Mouse (Mus musculus) kidney, embryonic 15.5 days (tissue): ENCODE data around the gene Psmd3. TPM values are rescaled to one million over a fixed set of nuclear protein-coding genes. Genes with fewer than 3 reads are reported as not detected.
A peak's percentile ranks its signal among the peaks of the same experiment; 100 is the strongest.

Experiments used
- ATAC-seq: fragments of 200-750 bp; cut with Nextera tagmentation; replicated peaks from 2 replicates; pipeline ENCODE4 v1.8.0; 2017; ENCODE audit warnings: moderate TSS enrichment; ENCODE audit not compliant: low FRiP score
- H3K27ac ChIP-seq: fragments of 300-500 bp; sonication (generic); 2 replicates; pipeline ENCODE4 v1.5.1; 2015; ENCODE audit warnings: mild to moderate bottlenecking, inconsistent platforms
- H3K27me3 ChIP-seq: fragments of 300-500 bp; sonication (generic); 2 replicates; pipeline ENCODE4 v1.6.1; 2015; ENCODE audit warnings: inconsistent platforms
- H3K36me3 ChIP-seq: fragments of 300-500 bp; sonication (generic); 2 replicates; pipeline ENCODE4 v1.6.1; 2015; ENCODE audit warnings: inconsistent platforms
- H3K4me1 ChIP-seq: fragments of 300-500 bp; sonication (generic); 2 replicates; pipeline ENCODE4 v1.6.1; 2015; ENCODE audit warnings: inconsistent platforms
- H3K4me2 ChIP-seq: fragments of 300-500 bp; sonication (generic); 2 replicates; pipeline ENCODE4 v1.6.1; 2015; ENCODE audit warnings: moderate library complexity, mild to moderate bottlenecking, inconsistent platforms
- H3K4me3 ChIP-seq: fragments of 300-500 bp; sonication (generic); replicated peaks from 2 replicates; pipeline ENCODE4 v1.5.1; 2015; ENCODE audit warnings: mild to moderate bottlenecking, inconsistent platforms
- H3K9ac ChIP-seq: fragments of 300-500 bp; sonication (generic); 2 replicates; pipeline ENCODE4 v1.6.1; 2015; ENCODE audit warnings: mild to moderate bottlenecking, inconsistent platforms
- H3K9me3 ChIP-seq: fragments of 300-500 bp; sonication (generic); replicated peaks from 2 replicates; pipeline ENCODE4 v1.6.1; 2016; ENCODE audit warnings: inconsistent platforms
- WGBS: fragments of 180-500 bp; shearing (Covaris S2); methylation state at CpG from one replicate; pipeline ENCODE4 v1.1.7; 2015; ENCODE audit warnings: mixed read lengths; 5-methylcytosine and 5-hydroxymethylcytosine counted together
- polyA plus RNA-seq: library from polyadenylated mRNA; unstranded; fragments of >200 nt; fragmentation: Nextera tagmentation; extraction: Ambion mirVana; gene quantifications from 2 replicates; pipeline ENCODE4 v1.2.1, GENCODE M21; 2015

Gene Psmd3
- polyA plus RNA-seq, 1 experiment from 2014 or later = 280 TPM

DNA sequence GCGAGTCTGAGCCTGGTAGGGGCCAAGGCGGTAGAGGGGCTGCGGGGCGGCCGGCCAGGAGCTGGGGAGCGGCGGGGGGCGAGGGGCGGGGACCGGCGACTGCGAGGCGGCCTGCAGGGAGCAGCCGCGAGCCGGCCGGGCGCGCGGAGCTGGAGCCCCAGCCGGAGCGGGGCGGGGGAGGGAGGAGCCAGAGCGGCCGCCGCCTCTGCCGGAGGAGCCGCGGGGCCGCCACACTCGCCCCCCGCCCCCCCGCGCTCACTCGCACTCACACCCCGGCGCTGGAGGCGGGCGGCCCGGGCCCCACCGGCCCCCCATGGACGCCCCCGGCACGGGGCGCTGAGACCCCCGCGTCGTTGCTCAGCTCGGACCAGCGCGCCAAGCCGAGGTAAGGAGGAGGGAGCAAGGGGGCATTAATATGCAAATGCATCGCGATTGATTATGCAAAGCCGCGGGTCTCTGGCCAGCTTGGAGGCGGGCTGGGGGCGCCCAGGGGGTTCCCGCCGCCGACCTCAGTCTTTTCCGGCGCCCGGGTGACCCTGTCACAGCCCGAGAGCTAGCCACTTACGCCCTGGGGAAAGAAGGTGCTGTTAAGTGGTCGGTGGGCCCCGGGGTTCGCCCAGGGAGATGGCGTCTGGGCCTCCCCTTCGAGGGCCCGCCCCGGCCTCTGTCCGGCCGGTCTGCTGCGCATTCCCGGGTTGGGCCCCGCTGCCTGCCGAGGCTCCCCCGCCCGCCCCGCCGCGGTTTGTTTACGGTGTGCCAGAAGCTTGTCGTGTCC lies 59.5 kb downstream of the Psmd3 start:
- peak overlapping the region; percentile 93 for H3K4me3 ChIP-seq
- peak overlapping the region; percentile 90 for H3K9ac ChIP-seq
- ATAC-seq = peak; percentile 79
- H3K27me3 ChIP-seq = no peaks in the 10 kb centered on the region
- WGBS = under 1% methylated on average over 84 of the region's 86 CpGs
- no peaks in the 10 kb centered on the region for H3K36me3 ChIP-seq
- H3K4me1 ChIP-seq = peaks cover 65% of the 10 kb centered on the region
- no peaks in the 10 kb centered on the region for H3K9me3 ChIP-seq
- H3K27ac ChIP-seq = peak overlapping the region; percentile 95
- H3K4me2 ChIP-seq = peak overlapping the region; percentile 84

DNA sequence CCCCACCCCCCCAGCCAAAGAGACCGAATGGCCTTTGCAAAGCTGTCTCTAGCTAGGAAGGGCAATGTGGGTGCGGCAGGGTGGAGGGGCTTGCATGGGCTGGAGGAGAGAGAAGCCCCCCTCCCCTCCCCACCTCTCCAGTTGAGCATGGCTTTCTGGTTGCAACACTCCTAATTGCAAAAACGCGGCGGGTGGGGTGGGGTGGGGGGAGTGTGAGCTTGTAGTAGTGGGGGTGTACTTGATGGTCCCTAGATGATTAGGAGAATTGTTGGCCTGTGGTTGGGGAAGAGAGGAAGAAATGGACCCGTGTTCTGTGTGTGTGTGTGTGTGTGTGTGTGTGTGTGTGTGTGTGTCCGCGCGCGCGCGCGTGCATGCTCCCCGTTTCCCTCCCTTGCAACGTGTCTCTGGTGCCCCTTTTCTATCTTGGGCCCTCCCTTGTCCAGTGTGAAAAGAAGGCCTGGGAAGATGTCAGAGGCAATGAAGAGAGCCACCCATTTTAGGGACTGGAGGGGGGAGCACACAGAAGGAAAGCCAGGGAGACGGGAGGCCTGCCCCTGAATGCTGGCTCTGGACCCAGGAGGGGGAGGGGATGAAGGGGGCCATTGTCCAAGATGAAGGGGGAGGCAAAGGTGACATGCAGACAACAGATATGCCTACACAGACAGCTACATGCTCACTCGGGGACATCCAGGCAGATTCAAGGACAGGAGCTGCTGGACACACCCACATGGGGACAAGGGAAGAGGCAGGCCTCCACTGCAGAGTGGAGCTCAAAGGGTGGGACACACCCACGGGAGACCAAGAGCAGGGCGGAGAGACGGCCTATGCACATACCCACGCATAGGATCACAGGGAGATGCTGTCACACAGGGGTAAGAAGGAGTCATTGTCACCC lies 60.3 kb downstream of the Psmd3 start:
- 0 out of 2 replicates have a peak, but pooled peaks have one; percentile 4 for ATAC-seq
- H3K4me3 ChIP-seq = peak overlapping the region; percentile 93
- H3K4me1 ChIP-seq = peaks cover 73% of the 10 kb centered on the region
- peak overlapping the region; percentile 95 for H3K27ac ChIP-seq
- H3K9me3 ChIP-seq = no peaks in the 10 kb centered on the region
- peak overlapping the region; percentile 90 for H3K9ac ChIP-seq
- no peaks in the 10 kb centered on the region for H3K27me3 ChIP-seq
- WGBS = 4% methylated on average over 16 of the region's 21 CpGs
- H3K4me2 ChIP-seq = peak overlapping the region; percentile 84
- H3K36me3 ChIP-seq = no peaks in the 10 kb centered on the region

- 7% methylated on average over 9 of the region's 9 CpGs for WGBS
- Histone ChIP-seq H3K36me3 (no peaks in the 10 kb centered on the region), H3K27ac (peak overlapping the region; percentile 95), H3K4me2 (peak overlapping the region; percentile 84), H3K9me3 (no peaks in the 10 kb centered on the region), H3K9ac (peak overlapping the region; percentile 90), H3K4me3 (peak overlapping the region; percentile 93), H3K27me3 (no peaks in the 10 kb centered on the region), H3K4me1 (peaks cover 84% of the 10 kb centered on the region)
- ATAC-seq = peak; percentile 38
Observed at GRCm38 (mm10) chr11:98743655-98744345, 61.4 kb downstream of the Psmd3 start.

- ATAC-seq = no peak
- H3K27me3 ChIP-seq = no peaks in the 10 kb centered on the region
- H3K9ac ChIP-seq = peak overlapping the region; percentile 90; the same call in 1 of the 2 replicates
- H3K4me3 ChIP-seq = peak overlapping the region; percentile 93
- no peaks in the 10 kb centered on the region for H3K36me3 ChIP-seq
- peak overlapping the region; percentile 95 for H3K27ac ChIP-seq
- H3K4me2 ChIP-seq = peak overlapping the region; percentile 84
- peaks cover 92% of the 10 kb centered on the region for H3K4me1 ChIP-seq
- no peaks in the 10 kb centered on the region for H3K9me3 ChIP-seq
- 38% methylated on average over 7 of the region's 7 CpGs for WGBS
Observed at GRCm38 (mm10) chr11:98744456-98745019, 62.2 kb downstream of the Psmd3 start.

Other genes starting within 250 kb of the Psmd3 start
- gene Mien1, start 243.6 kb upstream of the Psmd3 start, polyA plus RNA-seq = 101 and 106 TPM in 2 replicates
- 68.8 and 69.8 TPM in 2 replicates for gene Grb7, start 236.2 kb upstream of the Psmd3 start, polyA plus RNA-seq
- 0.43 and 0.44 TPM in 2 replicates for gene Ikzf3, start 136.5 kb upstream of the Psmd3 start, polyA plus RNA-seq
- gene Zpbp2, start 131.5 kb upstream of the Psmd3 start, polyA plus RNA-seq = 0.12 and 0.27 TPM in 2 replicates
- gene Ormdl3, start 95.2 kb upstream of the Psmd3 start, polyA plus RNA-seq = 59.4 and 61.1 TPM in 2 replicates
- gene Lrrc3c, start 84.3 kb upstream of the Psmd3 start, polyA plus RNA-seq = not detected in 2 replicates
- 1.1 and 1.5 TPM in 2 replicates for gene Gm12355, start 56.9 kb upstream of the Psmd3 start, polyA plus RNA-seq
- not detected in 2 replicates for gene Gsdma3, start 56.2 kb upstream of the Psmd3 start, polyA plus RNA-seq
- gene Gsdma2, start 35.8 kb upstream of the Psmd3 start, polyA plus RNA-seq = not detected in 2 replicates
- 0.06 and 0.13 TPM in 2 replicates for gene Gsdma, start 18.2 kb upstream of the Psmd3 start, polyA plus RNA-seq
- 0.23 TPM in 1 of 2 replicates, not detected in the other for gene Csf3, start 18.7 kb downstream of the Psmd3 start, polyA plus RNA-seq
- 58.2 and 64.7 TPM in 2 replicates for gene Med24, start 46.9 kb downstream of the Psmd3 start, polyA plus RNA-seq
- 21.7 and 26.9 TPM in 2 replicates for gene Thra, start 58.1 kb downstream of the Psmd3 start, polyA plus RNA-seq
- gene Nr1d1, start 92.8 kb downstream of the Psmd3 start, polyA plus RNA-seq = 2.0 and 2.3 TPM in 2 replicates
- gene Msl1, start 113.0 kb downstream of the Psmd3 start, polyA plus RNA-seq = 25.1 and 25.8 TPM in 2 replicates
- gene Casc3, start 122.4 kb downstream of the Psmd3 start, polyA plus RNA-seq = 40.6 and 40.8 TPM in 2 replicates
- gene Rapgefl1, start 154.2 kb downstream of the Psmd3 start, polyA plus RNA-seq = 1.6 and 1.7 TPM in 2 replicates
- gene Wipf2, start 181.1 kb downstream of the Psmd3 start, polyA plus RNA-seq = 4.2 and 5.2 TPM in 2 replicates
- 36.3 and 39.1 TPM in 2 replicates for gene Cdc6, start 225.2 kb downstream of the Psmd3 start, polyA plus RNA-seq
- 29.3 and 32.1 TPM in 2 replicates for gene Rara, start 245.3 kb downstream of the Psmd3 start, polyA plus RNA-seq